46 mouse cellular contexts compared by ENCODE assay signal in genomic region chr7:19970196-19970595, GRCm38 (mm10). TPM values are rescaled to one million over a fixed set of nuclear protein-coding genes. Genes with fewer than 3 reads are reported as not detected.
"Had no signal": no experiment of that assay in that cellular context is flagged by ENCODE, and none has a peak within 500 bp of the region (broad histone marks: within the 10 kb centered on the region; RNA-seq: fewer than 3 reads in every experiment).

No protein-coding gene starts in this region.

- H3K9me3 ChIP-seq: liver, embryonic 15.5 days; lung, embryonic 15.5 days had no signal

- H3K4me2 ChIP-seq: limb, embryonic 12.5 days; limb, embryonic 13.5 days; limb, embryonic 15.5 days; liver, embryonic 12.5 days; liver, embryonic 13.5 days; liver, embryonic 15.5 days; lung, embryonic 14.5 days; lung, embryonic 15.5 days; midbrain, embryonic 11.5 days; midbrain, embryonic 12.5 days; midbrain, embryonic 13.5 days; midbrain, embryonic 15.5 days; neural tube, embryonic 12.5 days; neural tube, embryonic 13.5 days had no signal

- H3K27ac ChIP-seq: left cerebral cortex, adult 2 months; limb, embryonic 10.5 days; limb, embryonic 12.5 days; limb, embryonic 13.5 days; limb, embryonic 15.5 days; liver, embryonic 12.5 days; liver, embryonic 13.5 days; liver, embryonic 14.5 days; liver, embryonic 15.5 days; lung, embryonic 15.5 days; macrophage; midbrain, embryonic 10.5 days; midbrain, embryonic 12.5 days; midbrain, embryonic 13.5 days; midbrain, embryonic 15.5 days; neural tube, embryonic 12.5 days; neural tube, embryonic 13.5 days had no signal

- DNase-seq: left cerebral cortex, postnatal 4 days; liver; liver, embryonic 13.5 days; lung, adult 18-20 months; lung, adult 2 months; lung, embryonic 14.5 days; lung, postnatal 10 days; lung, postnatal 14 days; lung, postnatal 36 days; lung, postnatal 4 days; midbrain, embryonic 14.5 days had no signal

- ATAC-seq: liver, embryonic 12.5 days; lung, postnatal 0 days; midbrain, embryonic 13.5 days; midbrain, embryonic 15.5 days; midbrain, embryonic 16.5 days had no signal

- H3K4me1 ChIP-seq: limb, embryonic 10.5 days; limb, embryonic 12.5 days; limb, embryonic 13.5 days; limb, embryonic 15.5 days; liver, embryonic 12.5 days; liver, embryonic 13.5 days; liver, embryonic 15.5 days; lung, embryonic 15.5 days; midbrain, embryonic 10.5 days; midbrain, embryonic 12.5 days; midbrain, embryonic 13.5 days; midbrain, embryonic 15.5 days; neural tube, embryonic 12.5 days; neural tube, embryonic 13.5 days had no signal

- H3K27me3 ChIP-seq: limb, embryonic 12.5 days; limb, embryonic 13.5 days; limb, embryonic 15.5 days; liver, embryonic 12.5 days; liver, embryonic 13.5 days; liver, embryonic 15.5 days; lung, embryonic 15.5 days; midbrain, embryonic 12.5 days; midbrain, embryonic 13.5 days; midbrain, embryonic 15.5 days; neural tube, embryonic 12.5 days; neural tube, embryonic 13.5 days had no signal

- H3K4me3 ChIP-seq: left cerebral cortex, adult 2 months; limb, embryonic 10.5 days; limb, embryonic 12.5 days; limb, embryonic 13.5 days; limb, embryonic 15.5 days; liver, embryonic 12.5 days; liver, embryonic 13.5 days; liver, embryonic 15.5 days; lung, embryonic 15.5 days; midbrain, embryonic 10.5 days; midbrain, embryonic 12.5 days; midbrain, embryonic 13.5 days; midbrain, embryonic 15.5 days; myocyte; neural tube, embryonic 12.5 days; neural tube, embryonic 13.5 days had no signal

- H3K36me3 ChIP-seq: limb, embryonic 10.5 days; limb, embryonic 12.5 days; limb, embryonic 13.5 days; limb, embryonic 15.5 days; liver, embryonic 12.5 days; liver, embryonic 13.5 days; liver, embryonic 15.5 days; lung, embryonic 15.5 days; midbrain, embryonic 10.5 days; midbrain, embryonic 12.5 days; midbrain, embryonic 13.5 days; midbrain, embryonic 15.5 days; neural tube, embryonic 12.5 days; neural tube, embryonic 13.5 days had no signal

- H3K9ac ChIP-seq: limb, embryonic 12.5 days; limb, embryonic 13.5 days; limb, embryonic 15.5 days; liver, embryonic 12.5 days; liver, embryonic 13.5 days; liver, embryonic 14.5 days; liver, embryonic 15.5 days; lung, embryonic 14.5 days; lung, embryonic 15.5 days; midbrain, embryonic 12.5 days; midbrain, embryonic 13.5 days; midbrain, embryonic 15.5 days; neural tube, embryonic 12.5 days; neural tube, embryonic 13.5 days had no signal

RNA-seq across cellular contexts. Expression of gene Ceacam20, which starts 5.0 kb away (rescaled TPM):
- total RNA-seq: left cerebral cortex, adult 2 months; left cerebral cortex, adult 8-10 months; left cerebral cortex, postnatal 10 days; left cerebral cortex, postnatal 14 days; left cerebral cortex, postnatal 25 days; left cerebral cortex, postnatal 36 days; left cerebral cortex, postnatal 4 days; liver, adult 2 months; megakaryocyte progenitor cell, adult 5-6 weeks; megakaryocyte-erythroid progenitor cell, adult 5-6 weeks; midbrain, postnatal 0 days; monocyte, adult 5-6 weeks had no signal
- polyA plus RNA-seq: limb, embryonic 10.5 days; limb, embryonic 11.5 days; limb, embryonic 12.5 days; limb, embryonic 13.5 days; limb, embryonic 14.5 days; limb, embryonic 15.5 days; liver, adult 2 months; liver, embryonic 12.5 days; liver, embryonic 13.5 days; liver, embryonic 14.5 days; liver, embryonic 15.5 days; liver, embryonic 16.5 days; lung, embryonic 14.5 days; lung, embryonic 15.5 days; lung, embryonic 16.5 days; lung, postnatal 0 days; macrophage; midbrain, embryonic 10.5 days; midbrain, embryonic 11.5 days; midbrain, embryonic 12.5 days; midbrain, embryonic 13.5 days; midbrain, embryonic 14.5 days; midbrain, embryonic 15.5 days; midbrain, embryonic 16.5 days; midbrain, postnatal 0 days; myocyte; neural tube, embryonic 11.5 days; neural tube, embryonic 12.5 days; neural tube, embryonic 13.5 days had no signal

RNA-seq across cellular contexts. Expression of gene Igsf23, which starts 19.6 kb away (rescaled TPM):
- total RNA-seq: left cerebral cortex, adult 2 months; left cerebral cortex, adult 8-10 months; left cerebral cortex, postnatal 10 days; left cerebral cortex, postnatal 14 days; left cerebral cortex, postnatal 25 days; left cerebral cortex, postnatal 36 days; left cerebral cortex, postnatal 4 days; megakaryocyte progenitor cell, adult 5-6 weeks; megakaryocyte-erythroid progenitor cell, adult 5-6 weeks; midbrain, postnatal 0 days; monocyte, adult 5-6 weeks had no signal
- polyA plus RNA-seq: limb, embryonic 15.5 days; macrophage; midbrain, embryonic 12.5 days; midbrain, embryonic 13.5 days; midbrain, embryonic 14.5 days; midbrain, embryonic 15.5 days; midbrain, embryonic 16.5 days; midbrain, postnatal 0 days; neural tube, embryonic 11.5 days; neural tube, embryonic 12.5 days; neural tube, embryonic 13.5 days had no signal

RNA-seq across cellular contexts. Expression of gene Nlrp9b, which starts 21.1 kb away (rescaled TPM):
- total RNA-seq: left cerebral cortex, adult 2 months; left cerebral cortex, adult 8-10 months; left cerebral cortex, postnatal 10 days; left cerebral cortex, postnatal 14 days; left cerebral cortex, postnatal 25 days; left cerebral cortex, postnatal 36 days; left cerebral cortex, postnatal 4 days; liver, adult 2 months; megakaryocyte progenitor cell, adult 5-6 weeks; megakaryocyte-erythroid progenitor cell, adult 5-6 weeks; midbrain, postnatal 0 days; monocyte, adult 5-6 weeks had no signal
- polyA plus RNA-seq: limb, embryonic 10.5 days; limb, embryonic 12.5 days; limb, embryonic 13.5 days; limb, embryonic 14.5 days; limb, embryonic 15.5 days; liver, adult 2 months; liver, embryonic 12.5 days; liver, embryonic 13.5 days; liver, embryonic 14.5 days; liver, embryonic 15.5 days; liver, embryonic 16.5 days; lung, adult 2 months; lung, embryonic 14.5 days; lung, embryonic 15.5 days; lung, embryonic 16.5 days; lung, postnatal 0 days; macrophage; midbrain, embryonic 10.5 days; midbrain, embryonic 11.5 days; midbrain, embryonic 12.5 days; midbrain, embryonic 13.5 days; midbrain, embryonic 14.5 days; midbrain, embryonic 15.5 days; midbrain, embryonic 16.5 days; midbrain, postnatal 0 days; myocyte; neural tube, embryonic 11.5 days; neural tube, embryonic 12.5 days; neural tube, embryonic 13.5 days had no signal
